Mouse (Mus musculus) liver, postnatal 0 days (tissue): ENCODE results near the gene Agpat3. TPM values are rescaled to one million over a fixed set of nuclear protein-coding genes. Genes with fewer than 3 reads are reported as not detected.
A peak's percentile ranks its signal among the peaks of the same experiment; 100 is the strongest.

Experiments
- ATAC-seq: fragments of 200-750 bp; cut with Nextera tagmentation; 2 replicates; pipeline ENCODE4 v1.8.0; 2017; ENCODE audit warnings: mild to moderate bottlenecking, moderate library complexity
- DNase-seq: peaks from one replicate; pipeline ENCODE4 v3.0.0-alpha.2; 2016
- H3K27ac ChIP-seq: fragments of 300-500 bp; sonication (generic); 2 replicates; pipeline ENCODE4 v1.5.1; 2014; ENCODE audit warnings: antibody characterized with exemption, moderate library complexity, mild to moderate bottlenecking, low read depth
- H3K27me3 ChIP-seq: fragments of 300-500 bp; sonication (generic); 2 replicates; pipeline ENCODE4 v1.6.1; 2014; ENCODE audit warnings: low read length, control low read depth, mixed read lengths; ENCODE audit not compliant: insufficient read depth
- H3K36me3 ChIP-seq: fragments of 300-500 bp; sonication (generic); replicated peaks from 2 replicates; pipeline ENCODE4 v1.6.1; 2014; ENCODE audit warnings: mild to moderate bottlenecking, control low read depth, low read length, moderate library complexity, mixed read lengths; ENCODE audit not compliant: insufficient read depth
- H3K4me1 ChIP-seq: fragments of 300-500 bp; sonication (generic); 2 replicates; pipeline ENCODE4 v1.6.1; 2014; ENCODE audit warnings: antibody characterized with exemption, mild to moderate bottlenecking, control low read depth; ENCODE audit not compliant: insufficient read depth
- H3K4me2 ChIP-seq: fragments of 300-500 bp; sonication (generic); 2 replicates; pipeline ENCODE4 v1.6.1; 2014; ENCODE audit warnings: low read depth, mild to moderate bottlenecking, low read length, moderate library complexity, mixed read lengths
- H3K4me3 ChIP-seq: fragments of 300-500 bp; sonication (generic); 2 replicates; pipeline ENCODE4 v1.5.1; 2014; ENCODE audit warnings: low read depth, low read length
- H3K9ac ChIP-seq: fragments of 300-500 bp; sonication (generic); replicated peaks from 2 replicates; pipeline ENCODE4 v1.6.1; 2014; ENCODE audit warnings: mild to moderate bottlenecking, moderate library complexity
- H3K9me3 ChIP-seq: fragments of 300-500 bp; sonication (generic); 2 replicates; pipeline ENCODE4 v1.6.1; 2016; ENCODE audit warnings: mild to moderate bottlenecking, control low read depth, low read length, mixed read lengths
- CTCF ChIP-seq: sonication (generic); IDR thresholded peaks from 2 replicates; pipeline ENCODE4 v1.5.1; 2016; ENCODE audit warnings: antibody characterized with exemption, low read depth
- EP300 ChIP-seq: IDR thresholded peaks from 2 replicates; pipeline ENCODE4 v1.6.1; 2016; ENCODE audit warnings: antibody characterized with exemption, low read depth, mild to moderate bottlenecking
- WGBS: fragments of 180-500 bp; shearing (Covaris S2); extraction: QIAGEN DNeasy Blood & Tissue Kit; methylation state at CpG from one replicate; pipeline ENCODE4 v1.1.7; 2014; ENCODE audit not compliant: insufficient replicate concordance; 5-methylcytosine and 5-hydroxymethylcytosine counted together
- polyA plus RNA-seq: library from polyadenylated mRNA; unstranded; fragments of >200 nt; fragmentation: Nextera tagmentation; extraction: Ambion mirVana; gene quantifications from 2 replicates; pipeline ENCODE4 v1.2.1, GENCODE M21; 2015

The Agpat3 gene
- polyA plus RNA-seq, 1 experiment from 2014 or later = 154 TPM

DNA sequence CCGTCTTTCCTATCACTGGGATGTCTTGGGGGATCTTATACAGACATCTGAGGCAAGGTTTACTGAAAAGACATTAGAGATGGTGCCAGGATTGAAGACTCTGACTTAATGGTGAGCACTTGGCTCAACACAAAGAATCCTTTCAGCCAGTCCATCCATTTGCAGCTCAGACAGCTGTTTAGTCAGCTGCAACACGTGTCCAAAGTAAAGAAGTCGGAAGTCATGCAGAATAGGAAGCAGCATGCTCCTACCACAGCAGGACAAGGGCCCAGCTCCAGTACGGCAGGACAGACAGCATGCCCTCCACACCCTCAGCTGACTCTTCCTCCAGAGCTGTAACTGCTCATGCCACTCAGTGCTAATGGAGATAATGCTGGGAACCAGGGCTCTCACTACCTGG, 46.3 kb downstream of the Agpat3 start:
- no peaks in the 10 kb centered on the region for H3K9me3 ChIP-seq
- ATAC-seq (no peak), DNase-seq (no peak)
- H3K27ac ChIP-seq = no peak overlapping the region
- TF ChIP-seq CTCF = no peak
- TF ChIP-seq EP300 = no peak
- no peak overlapping the region for H3K4me2 ChIP-seq
- H3K4me3 ChIP-seq = no peak overlapping the region
- no peaks in the 10 kb centered on the region for H3K36me3 ChIP-seq
- H3K27me3 ChIP-seq = no peaks in the 10 kb centered on the region
- peaks cover 13% of the 10 kb centered on the region for H3K4me1 ChIP-seq
- H3K9ac ChIP-seq = no peak overlapping the region
- WGBS = 70% methylated on average over 4 of the region's 4 CpGs

DNA sequence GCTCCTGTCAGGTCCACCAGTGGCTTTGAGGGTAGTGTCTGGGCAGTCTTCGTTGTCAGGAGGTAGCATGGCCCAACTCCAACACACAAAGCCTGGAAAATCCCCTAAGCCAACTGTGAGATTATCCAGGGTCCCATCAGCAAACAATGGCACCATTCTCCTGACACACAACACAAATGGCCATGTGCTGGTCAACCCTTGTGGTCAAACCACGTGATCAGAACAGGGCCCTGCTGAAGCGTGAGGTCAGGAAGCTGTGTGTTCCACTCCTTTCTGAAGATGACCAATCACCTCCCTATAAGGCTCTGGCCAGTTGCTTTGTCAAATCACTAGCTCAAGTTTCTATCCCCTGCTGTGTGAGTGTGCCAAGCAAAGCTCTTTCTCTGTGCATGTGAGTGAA, 47.3 kb downstream of the Agpat3 start:
- TF ChIP-seq CTCF (no peak), EP300 (no peak)
- H3K36me3 ChIP-seq = no peaks in the 10 kb centered on the region
- no peaks in the 10 kb centered on the region for H3K9me3 ChIP-seq
- no peak overlapping the region for H3K4me3 ChIP-seq
- no peak overlapping the region for H3K4me2 ChIP-seq
- peaks cover 13% of the 10 kb centered on the region for H3K4me1 ChIP-seq
- no peak overlapping the region for H3K9ac ChIP-seq
- H3K27ac ChIP-seq = no peak overlapping the region
- ATAC-seq = no peak
- WGBS = 50% methylated on average over 3 of the region's 3 CpGs
- no peak for DNase-seq
- no peaks in the 10 kb centered on the region for H3K27me3 ChIP-seq

DNA sequence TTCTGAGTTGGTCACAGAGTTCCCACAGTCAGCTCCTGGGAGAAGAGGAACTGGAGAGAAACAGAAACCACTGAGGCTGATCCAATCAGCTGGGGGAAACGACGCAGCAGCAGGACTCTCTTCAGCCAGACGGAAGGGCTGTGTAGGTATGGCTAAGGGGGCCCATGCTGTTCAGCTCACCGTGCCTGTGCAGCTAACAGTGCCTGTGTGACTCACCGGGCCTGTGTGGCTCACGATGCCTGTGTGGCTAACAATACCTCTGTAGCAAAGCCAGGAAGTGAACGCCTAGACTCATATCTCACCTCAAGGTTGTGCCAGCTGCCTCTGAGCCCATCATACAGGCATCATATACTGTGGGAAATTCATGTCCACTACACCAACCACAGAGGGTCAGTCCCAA, 48.6 kb downstream of the Agpat3 start:
- ATAC-seq = peak; percentile 16; the same call in 1 of the 2 replicates
- no peak overlapping the region for H3K9ac ChIP-seq

DNA sequence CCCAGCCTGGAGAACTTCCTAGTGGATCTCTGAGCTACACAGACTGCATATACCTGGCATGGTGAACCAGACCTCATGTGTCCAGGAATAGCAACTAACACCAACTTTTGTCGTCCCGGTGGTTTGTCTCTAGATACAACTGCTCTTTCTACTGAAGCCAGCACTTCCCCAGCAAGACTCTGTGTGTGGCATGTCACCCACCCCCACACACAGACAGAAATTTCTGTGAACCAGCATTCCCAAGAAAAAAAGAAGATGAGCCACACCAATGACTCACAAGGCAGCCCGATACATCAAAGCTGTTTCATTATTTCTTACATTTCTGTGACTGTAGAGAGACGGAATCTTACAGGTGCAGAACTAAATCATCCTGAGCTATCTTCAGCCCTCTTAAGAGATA, 52.2 kb downstream of the Agpat3 start:
- no peak for ATAC-seq
- Histone ChIP-seq H3K4me3 (no peak overlapping the region), H3K4me2 (no peak overlapping the region), H3K4me1 (peaks cover 31% of the 10 kb centered on the region), H3K9me3 (no peaks in the 10 kb centered on the region), H3K27me3 (no peaks in the 10 kb centered on the region), H3K9ac (no peak overlapping the region), H3K36me3 (no peaks in the 10 kb centered on the region), H3K27ac (no peak overlapping the region)
- no peak for DNase-seq
- 74% methylated on average over 4 of the region's 4 CpGs for WGBS
- TF ChIP-seq CTCF = no peak
- TF ChIP-seq EP300 = no peak

More for the DNA sequence above, 48.6 kb downstream of the Agpat3 start:
- no peak overlapping the region for H3K4me3 ChIP-seq
- H3K27me3 ChIP-seq = no peaks in the 10 kb centered on the region
- WGBS = 32% methylated on average over 7 of the region's 7 CpGs
- peaks cover 6% of the 10 kb centered on the region for H3K4me1 ChIP-seq
- no peaks in the 10 kb centered on the region for H3K9me3 ChIP-seq
- no peak overlapping the region for H3K27ac ChIP-seq
- DNase-seq = no peak
- no peak overlapping the region for H3K4me2 ChIP-seq
- TF ChIP-seq CTCF (no peak), EP300 (no peak)
- H3K36me3 ChIP-seq = no peaks in the 10 kb centered on the region

DNA sequence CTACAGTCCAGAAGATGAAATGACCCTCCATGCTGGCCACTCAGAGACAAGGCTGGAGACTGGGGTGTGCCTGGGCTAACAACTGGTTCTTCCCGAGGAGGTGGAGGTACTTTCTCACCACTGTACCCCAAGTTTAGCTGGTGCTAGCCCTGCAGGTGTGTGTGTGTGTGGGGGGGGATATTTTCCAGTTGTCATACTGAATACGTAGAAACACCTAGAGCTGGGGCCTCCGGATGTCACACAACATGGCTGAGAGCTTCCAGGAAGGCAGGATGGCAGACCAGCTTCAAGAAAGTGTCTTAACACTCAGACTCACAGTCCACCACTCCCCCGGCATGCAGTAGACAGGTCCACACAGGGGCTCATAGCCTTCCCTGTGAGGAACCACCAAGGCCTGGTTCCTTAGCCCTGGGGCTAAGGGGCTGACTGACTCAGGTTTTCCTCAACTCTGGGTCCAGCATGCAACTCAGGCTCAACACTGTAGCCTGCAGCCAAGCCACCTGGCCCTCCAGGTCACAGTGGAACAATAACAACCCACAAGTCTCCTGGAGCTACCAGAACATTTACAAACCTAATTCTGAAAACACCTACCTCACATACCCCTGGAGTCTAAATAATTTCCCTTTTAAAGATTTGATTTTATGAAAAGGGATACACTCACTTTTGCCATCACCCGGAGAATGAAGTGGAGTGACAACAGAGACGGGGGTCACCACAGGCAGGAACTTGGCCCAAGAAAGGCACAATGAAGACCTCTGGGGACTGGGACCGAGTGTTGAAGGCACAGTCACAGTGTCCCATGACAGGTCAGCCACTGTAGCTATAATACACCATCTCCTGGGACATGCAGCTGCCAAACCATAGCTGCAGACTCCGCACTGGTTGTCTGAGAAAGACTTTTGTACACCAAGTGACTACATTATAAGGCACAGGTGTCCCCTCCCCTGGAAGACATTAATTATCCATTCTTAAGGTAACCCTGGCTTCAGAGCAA, 53.3 kb downstream of the Agpat3 start:
- WGBS = 75% methylated on average over 8 of the region's 8 CpGs
- peak overlapping the region; percentile 98 for H3K27ac ChIP-seq
- ATAC-seq = no peak

More for the DNA sequence above, 53.3 kb downstream of the Agpat3 start:
- no peak overlapping the region for H3K4me2 ChIP-seq
- TF ChIP-seq EP300 (no peak), CTCF (no peak)
- no peaks in the 10 kb centered on the region for H3K36me3 ChIP-seq
- H3K4me3 ChIP-seq = no peak overlapping the region
- no peaks in the 10 kb centered on the region for H3K9me3 ChIP-seq
- no peaks in the 10 kb centered on the region for H3K27me3 ChIP-seq
- DNase-seq = no peak
- H3K9ac ChIP-seq = peak overlapping the region; percentile 18; the same call in 1 of the 2 replicates
- peaks cover 40% of the 10 kb centered on the region for H3K4me1 ChIP-seq
